Mouse (Mus musculus) liver, embryonic 16.5 days (tissue): Measurements from ENCODE around the gene Ptprc. TPM values are rescaled to one million over a fixed set of nuclear protein-coding genes. Genes with fewer than 3 reads are reported as not detected.

Experiments
- ATAC-seq: fragments of 200-750 bp; cut with Nextera tagmentation; 2 replicates; pipeline ENCODE4 v1.8.0; 2017; ENCODE audit warnings: low read depth, mild to moderate bottlenecking, moderate number of reproducible peaks, moderate library complexity
- H3K27ac ChIP-seq: fragments of 300-500 bp; sonication (generic); 2 replicates; pipeline ENCODE4 v1.5.1; 2014; ENCODE audit warnings: mild to moderate bottlenecking, low read length
- H3K27me3 ChIP-seq: fragments of 300-500 bp; sonication (generic); 2 replicates; pipeline ENCODE4 v1.6.1; 2014; ENCODE audit warnings: low read depth, low read length, mixed read lengths; ENCODE audit not compliant: control insufficient read depth, insufficient read depth
- H3K36me3 ChIP-seq: fragments of 300-500 bp; sonication (generic); 2 replicates; pipeline ENCODE4 v1.6.1; 2014; ENCODE audit warnings: mild to moderate bottlenecking; ENCODE audit not compliant: control insufficient read depth, insufficient read depth
- H3K4me1 ChIP-seq: fragments of 300-500 bp; sonication (generic); 2 replicates; pipeline ENCODE4 v1.6.1; 2014; ENCODE audit warnings: low read depth, low read length, mixed read lengths; ENCODE audit not compliant: control insufficient read depth
- H3K4me2 ChIP-seq: fragments of 300-500 bp; sonication (generic); 2 replicates; pipeline ENCODE4 v1.6.1; 2014; ENCODE audit warnings: low read depth, low read length, mixed read lengths
- H3K4me3 ChIP-seq: fragments of 300-500 bp; sonication (generic); 2 replicates; pipeline ENCODE4 v1.5.1; 2014; ENCODE audit warnings: low read depth, mild to moderate bottlenecking, low read length
- H3K9ac ChIP-seq: fragments of 300-500 bp; sonication (generic); 2 replicates; pipeline ENCODE4 v1.6.1; 2014; ENCODE audit warnings: low read depth, low read length
- H3K9me3 ChIP-seq: fragments of 300-500 bp; sonication (generic); replicated peaks from 2 replicates; pipeline ENCODE4 v1.6.1; 2016; ENCODE audit warnings: low read length; ENCODE audit not compliant: control insufficient read depth
- WGBS: fragments of 180-500 bp; shearing (Covaris S2); extraction: QIAGEN DNeasy Blood & Tissue Kit; methylation state at CpG from one replicate; pipeline ENCODE4 v1.1.7; 2014; ENCODE audit not compliant: insufficient replicate concordance; 5-methylcytosine and 5-hydroxymethylcytosine counted together
- polyA plus RNA-seq: library from polyadenylated mRNA; unstranded; fragments of >200 nt; fragmentation: Nextera tagmentation; extraction: Ambion mirVana; gene quantifications from 2 replicates; pipeline ENCODE4 v1.2.1, GENCODE M21; 2015

Ptprc gene
- polyA plus RNA-seq, 1 experiment from 2014 or later: 8.9 TPM

GRCm38 (mm10) chr1:138157709-138158108, 17.8 kb downstream of the Ptprc start:
- Histone ChIP-seq H3K27me3 (no peaks in the 10 kb centered on the region), H3K9me3 (no peaks in the 10 kb centered on the region), H3K27ac (no peak overlapping the region), H3K36me3 (no peaks in the 10 kb centered on the region), H3K4me1 (no peaks in the 10 kb centered on the region), H3K4me3 (no peak overlapping the region), H3K9ac (no peak overlapping the region), H3K4me2 (no peak overlapping the region)
- no peak for ATAC-seq
- 48% methylated on average over 2 of the region's 2 CpGs for WGBS

GRCm38 (mm10) chr1:138157008-138157407, 18.5 kb downstream of the Ptprc start:
- H3K9me3 ChIP-seq: no peaks in the 10 kb centered on the region
- H3K4me3 ChIP-seq: no peak overlapping the region
- H3K9ac ChIP-seq: no peak overlapping the region
- ATAC-seq: no peak
- no peak overlapping the region for H3K4me2 ChIP-seq
- H3K27ac ChIP-seq: no peak overlapping the region
- no peaks in the 10 kb centered on the region for H3K4me1 ChIP-seq
- no peaks in the 10 kb centered on the region for H3K36me3 ChIP-seq
- 54% methylated on average over 3 of the region's 3 CpGs for WGBS
- no peaks in the 10 kb centered on the region for H3K27me3 ChIP-seq

GRCm38 (mm10) chr1:138154185-138154785, 21.2 kb downstream of the Ptprc start:
- Histone ChIP-seq H3K9ac (no peak overlapping the region), H3K27me3 (no peaks in the 10 kb centered on the region), H3K4me2 (no peak overlapping the region), H3K9me3 (no peaks in the 10 kb centered on the region), H3K4me1 (no peaks in the 10 kb centered on the region), H3K4me3 (no peak overlapping the region), H3K27ac (no peak overlapping the region), H3K36me3 (no peaks in the 10 kb centered on the region)
- WGBS: 50% methylated on average over 1 of the region's 1 CpGs
- ATAC-seq: no peak

GRCm38 (mm10) chr1:138153126-138153525, 22.4 kb downstream of the Ptprc start:
- H3K27ac ChIP-seq: no peak overlapping the region
- H3K4me1 ChIP-seq: no peaks in the 10 kb centered on the region
- no peak overlapping the region for H3K4me3 ChIP-seq
- H3K27me3 ChIP-seq: no peaks in the 10 kb centered on the region
- WGBS: 50% methylated on average over 4 of the region's 4 CpGs
- H3K36me3 ChIP-seq: no peaks in the 10 kb centered on the region
- no peak overlapping the region for H3K4me2 ChIP-seq
- no peaks in the 10 kb centered on the region for H3K9me3 ChIP-seq
- ATAC-seq: no peak
- no peak overlapping the region for H3K9ac ChIP-seq

GRCm38 (mm10) chr1:138148844-138149243, 26.7 kb downstream of the Ptprc start:
- no peak for ATAC-seq
- WGBS: 46% methylated on average over 4 of the region's 4 CpGs
- H3K27ac ChIP-seq: no peak overlapping the region

GRCm38 (mm10) chr1:138145571-138145970, 29.9 kb downstream of the Ptprc start:
- no peak overlapping the region for H3K9ac ChIP-seq
- H3K4me1 ChIP-seq: no peaks in the 10 kb centered on the region
- no peak overlapping the region for H3K4me2 ChIP-seq
- no peaks in the 10 kb centered on the region for H3K27me3 ChIP-seq
- H3K4me3 ChIP-seq: no peak overlapping the region
- H3K27ac ChIP-seq: no peak overlapping the region
- no peaks in the 10 kb centered on the region for H3K9me3 ChIP-seq
- WGBS: 20% methylated on average over 2 of the region's 2 CpGs
- ATAC-seq: no peak
- no peaks in the 10 kb centered on the region for H3K36me3 ChIP-seq

More at GRCm38 (mm10) chr1:138148844-138149243, 26.7 kb downstream of the Ptprc start:
- H3K9me3 ChIP-seq: no peaks in the 10 kb centered on the region
- H3K4me3 ChIP-seq: no peak overlapping the region
- H3K4me2 ChIP-seq: no peak overlapping the region
- no peak overlapping the region for H3K9ac ChIP-seq
- no peaks in the 10 kb centered on the region for H3K4me1 ChIP-seq
- H3K36me3 ChIP-seq: no peaks in the 10 kb centered on the region
- H3K27me3 ChIP-seq: no peaks in the 10 kb centered on the region

GRCm38 (mm10) chr1:138145148-138145547, 30.4 kb downstream of the Ptprc start:
- Histone ChIP-seq H3K4me3 (no peak overlapping the region), H3K9me3 (no peaks in the 10 kb centered on the region), H3K9ac (no peak overlapping the region), H3K4me2 (no peak overlapping the region), H3K4me1 (no peaks in the 10 kb centered on the region), H3K36me3 (no peaks in the 10 kb centered on the region), H3K27ac (no peak overlapping the region), H3K27me3 (no peaks in the 10 kb centered on the region)
- 33% methylated on average over 3 of the region's 3 CpGs for WGBS
- no peak for ATAC-seq

- no peak overlapping the region for H3K4me2 ChIP-seq
- H3K4me1 ChIP-seq: no peaks in the 10 kb centered on the region
- no peaks in the 10 kb centered on the region for H3K36me3 ChIP-seq
- no peak overlapping the region for H3K9ac ChIP-seq
- H3K27ac ChIP-seq: no peak overlapping the region
- no peak for ATAC-seq
- WGBS: 60% methylated on average over 5 of the region's 5 CpGs
- H3K27me3 ChIP-seq: no peaks in the 10 kb centered on the region
- H3K4me3 ChIP-seq: no peak overlapping the region
- no peaks in the 10 kb centered on the region for H3K9me3 ChIP-seq
These were observed 31.1 kb downstream of the Ptprc start for GRCm38 (mm10) chr1:138144365-138144764.

GRCm38 (mm10) chr1:138140769-138141168, 34.7 kb downstream of the Ptprc start:
- Histone ChIP-seq H3K9me3 (no peaks in the 10 kb centered on the region), H3K27me3 (no peaks in the 10 kb centered on the region), H3K36me3 (no peaks in the 10 kb centered on the region), H3K4me1 (no peaks in the 10 kb centered on the region), H3K27ac (no peak overlapping the region), H3K4me3 (no peak overlapping the region), H3K9ac (no peak overlapping the region), H3K4me2 (no peak overlapping the region)
- no peak for ATAC-seq
- 55% methylated on average over 4 of the region's 4 CpGs for WGBS
